Mouse (Mus musculus) heart, adult 18-20 months (tissue): ENCODE data around the gene Csde1. TPM values are rescaled to one million over a fixed set of nuclear protein-coding genes. Genes with fewer than 3 reads are reported as not detected.
A peak's percentile ranks its signal among the peaks of the same experiment; 100 is the strongest.

Experiments
- DNase-seq, 2 experiments: peaks; one replicate each; pipeline ENCODE4 v3.0.0; 2021 to 2022; ENCODE audit warnings: mixed read lengths in 1 of 2
- total RNA-seq, 2 experiments: library from RNA; stranded (reverse); gene quantifications; 2 replicates each; pipeline ENCODE4 v1.2.3; 2021

Csde1 gene
- total RNA-seq, 2 experiments from 2014 or later: 557 to 574 TPM

- DNase-seq: peak; percentile 96 to 97
Measured at GRCm38 (mm10) chr3:103058207-103059157, 38.3 kb downstream of the Csde1 start, which contains the start of gene Nras. Gene Nras (plus strand): TSS chr3:103058285.

GRCm38 (mm10) chr3:103066927-103067326 is 46.7 kb downstream of the Csde1 start:
- DNase-seq: no peak

- no peak for DNase-seq
Measured at GRCm38 (mm10) chr3:103068971-103069370, 48.7 kb downstream of the Csde1 start.

GRCm38 (mm10) chr3:103073771-103074170 is 53.5 kb downstream of the Csde1 start, which contains the start of gene Ampd1:
Gene Ampd1 (plus strand): TSS chr3:103074014.
- DNase-seq: no peak

- no peak for DNase-seq
Measured at GRCm38 (mm10) chr3:103075871-103076270, 55.6 kb downstream of the Csde1 start.

GRCm38 (mm10) chr3:103076476-103076875 is 56.2 kb downstream of the Csde1 start:
- DNase-seq: no peak

- DNase-seq: no peak
Measured at GRCm38 (mm10) chr3:103079301-103079700, 59.1 kb downstream of the Csde1 start.

GRCm38 (mm10) chr3:103081051-103081450 is 60.8 kb downstream of the Csde1 start:
- DNase-seq: no peak

GRCm38 (mm10) chr3:103081861-103082453 is 61.7 kb downstream of the Csde1 start:
- no peak for DNase-seq

GRCm38 (mm10) chr3:103082761-103083160 is 62.5 kb downstream of the Csde1 start:
- DNase-seq: no peak

- no peak for DNase-seq
Measured at GRCm38 (mm10) chr3:103085986-103086385, 65.8 kb downstream of the Csde1 start.

GRCm38 (mm10) chr3:103091753-103092152 is 71.5 kb downstream of the Csde1 start:
- no peak for DNase-seq

- peak in 1 of 2 experiments; percentile 25 for DNase-seq
Measured at GRCm38 (mm10) chr3:103098662-103099061, 78.4 kb downstream of the Csde1 start.

- DNase-seq: no peak
Measured at GRCm38 (mm10) chr3:103099667-103100066, 79.4 kb downstream of the Csde1 start.

GRCm38 (mm10) chr3:103100735-103101134 is 80.5 kb downstream of the Csde1 start:
- DNase-seq: no peak

GRCm38 (mm10) chr3:103101194-103101593 is 81.0 kb downstream of the Csde1 start:
- no peak for DNase-seq

- DNase-seq: peak in 1 of 2 experiments; percentile 2
Measured at GRCm38 (mm10) chr3:103101909-103102308, 81.7 kb downstream of the Csde1 start.

- peak; percentile 95 to 96 for DNase-seq
Measured at GRCm38 (mm10) chr3:103102454-103103390, 82.5 kb downstream of the Csde1 start, which contains the start of gene Dennd2c. Gene Dennd2c (plus strand): TSS chr3:103102604.
